Mouse (Mus musculus) mature B cell (primary cell): Measurements from ENCODE around the gene Txndc11.

Experiments
- in situ Hi-C: fragments of 300-500 bp; cut with MboI; formaldehyde crosslinking; loops from 2 replicates; pipeline ENCODE4 v1.14.3; 2019

Gene Txndc11

GRCm38 (mm10) chr16:11104905-11105304 is 29.5 kb downstream of the Txndc11 start:
- in situ Hi-C loops: no loop called here

GRCm38 (mm10) chr16:11097301-11097700 is 37.1 kb downstream of the Txndc11 start:
- in situ Hi-C loops: no loop called here

- in situ Hi-C loops: no loop called here
Measured at GRCm38 (mm10) chr16:11093717-11094386, 40.6 kb downstream of the Txndc11 start.

GRCm38 (mm10) chr16:11092523-11092922 is 41.9 kb downstream of the Txndc11 start:
- in situ Hi-C loops: no loop called here

GRCm38 (mm10) chr16:11092061-11092460 is 42.4 kb downstream of the Txndc11 start:
- in situ Hi-C loops: no loop called here

GRCm38 (mm10) chr16:11090836-11091570 is 43.4 kb downstream of the Txndc11 start:
- in situ Hi-C loops: no loop called here

- in situ Hi-C loops: no loop called here
Measured at GRCm38 (mm10) chr16:11086856-11087588, 47.4 kb downstream of the Txndc11 start.

GRCm38 (mm10) chr16:11086299-11086698 is 48.2 kb downstream of the Txndc11 start:
- in situ Hi-C loops: no loop called here

GRCm38 (mm10) chr16:11084181-11084580 is 50.3 kb downstream of the Txndc11 start:
- in situ Hi-C loops: no loop called here

GRCm38 (mm10) chr16:11078216-11078869 is 56.1 kb downstream of the Txndc11 start:
- in situ Hi-C loops: no loop called here

GRCm38 (mm10) chr16:11077601-11078201 is 56.7 kb downstream of the Txndc11 start:
- in situ Hi-C loops: no loop called here

- in situ Hi-C loops: no loop called here
Measured at GRCm38 (mm10) chr16:11073060-11073459, 61.4 kb downstream of the Txndc11 start.

- in situ Hi-C loops: no loop called here
Measured at GRCm38 (mm10) chr16:11072454-11072853, 62.0 kb downstream of the Txndc11 start.

GRCm38 (mm10) chr16:11071887-11072286 is 62.6 kb downstream of the Txndc11 start:
- in situ Hi-C loops: no loop called here

- in situ Hi-C loops: no loop called here
Measured at GRCm38 (mm10) chr16:11071176-11071575, 63.3 kb downstream of the Txndc11 start.

GRCm38 (mm10) chr16:11069710-11070420 is 64.6 kb downstream of the Txndc11 start:
- in situ Hi-C loops: no loop called here

GRCm38 (mm10) chr16:11069271-11069670 is 65.2 kb downstream of the Txndc11 start:
- in situ Hi-C loops: no loop called here

- in situ Hi-C loops: no loop called here
Measured at GRCm38 (mm10) chr16:11068666-11069065, 65.8 kb downstream of the Txndc11 start.

GRCm38 (mm10) chr16:11066833-11067191 is 67.6 kb downstream of the Txndc11 start:
- in situ Hi-C loops: no loop called here

- in situ Hi-C loops: no loop called here
Measured at GRCm38 (mm10) chr16:11066029-11066832, 68.2 kb downstream of the Txndc11 start, which contains the start of gene Litaf. Gene Litaf (minus strand): TSS chr16:11066157.
